Mouse (Mus musculus): ENCODE results near the gene Ccrl2. TPM values are rescaled to one million over a fixed set of nuclear protein-coding genes. Genes with fewer than 3 reads are reported as not detected.

Gene Ccrl2
- polyA plus RNA-seq, 1 experiment from 2014 or later = 0.89 TPM

GRCm38 (mm10) chr9:111056519-111056797 is 861 bp downstream of the Ccrl2 start:
- DNase-seq (ENCODE audit: low spot score) = no peak
- no peaks in the 10 kb centered on the region for H3K36me3 ChIP-seq
- WGBS = 39% methylated on average over 11 of the region's 11 CpGs
- H3K4me3 ChIP-seq = peak overlapping the region; percentile 1; the same call in 1 of the 2 replicates
- no peaks in the 10 kb centered on the region for H3K9me3 ChIP-seq (replicated peaks)
- no peaks in the 10 kb centered on the region for H3K27me3 ChIP-seq (ENCODE audit: low read depth, poor library complexity, severe bottlenecking)
- H3K27ac ChIP-seq (replicated peaks) = peak overlapping the region; percentile 55
- H3K4me1 ChIP-seq = peaks cover 14% of the 10 kb centered on the region

DNA sequence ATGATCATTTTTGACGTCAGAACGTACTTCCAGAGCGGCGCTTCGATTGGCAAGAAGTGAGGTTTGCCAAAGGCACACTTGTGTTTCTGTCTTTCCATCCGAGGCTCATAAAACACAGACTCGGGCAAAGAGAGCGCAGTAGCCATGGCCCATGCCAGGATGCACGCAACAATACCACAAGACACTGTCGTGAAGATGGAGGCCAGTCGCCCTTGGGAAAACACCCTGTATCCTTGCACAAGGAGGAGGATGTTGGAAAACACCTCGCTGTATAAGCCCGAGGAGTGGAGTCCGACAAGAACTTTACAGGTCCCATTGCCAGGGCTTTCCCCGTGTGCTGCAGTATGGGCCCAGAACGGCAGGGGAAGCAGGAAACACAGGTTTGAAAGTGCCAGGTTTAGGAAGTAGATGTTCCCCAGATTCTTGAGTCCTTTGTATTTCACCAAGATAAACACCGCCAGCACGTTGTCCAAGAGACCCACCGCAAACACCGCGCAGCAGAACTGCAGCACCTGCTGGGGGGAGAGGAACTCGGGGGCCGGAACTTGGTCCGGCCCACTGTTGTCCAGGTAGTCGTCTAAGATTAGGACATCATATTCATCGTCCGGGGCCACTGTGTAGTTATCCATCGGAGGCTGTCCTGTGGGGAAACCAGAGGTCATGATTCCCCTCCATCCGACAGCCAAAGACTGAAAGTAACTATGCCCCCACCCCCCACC is 1.4 kb downstream of the Ccrl2 start:
- H3K4me3 ChIP-seq = peak overlapping the region; percentile 1; the same call in 1 of the 2 replicates
- H3K36me3 ChIP-seq = no peaks in the 10 kb centered on the region
- no peaks in the 10 kb centered on the region for H3K9me3 ChIP-seq (replicated peaks)
- no peak for DNase-seq (ENCODE audit: low spot score)
- peaks cover 14% of the 10 kb centered on the region for H3K4me1 ChIP-seq
- H3K27ac ChIP-seq (replicated peaks) = peak overlapping the region; percentile 55
- WGBS = 81% methylated on average over 29 of the region's 29 CpGs
- H3K27me3 ChIP-seq (ENCODE audit: low read depth, poor library complexity, severe bottlenecking) = no peaks in the 10 kb centered on the region

DNA sequence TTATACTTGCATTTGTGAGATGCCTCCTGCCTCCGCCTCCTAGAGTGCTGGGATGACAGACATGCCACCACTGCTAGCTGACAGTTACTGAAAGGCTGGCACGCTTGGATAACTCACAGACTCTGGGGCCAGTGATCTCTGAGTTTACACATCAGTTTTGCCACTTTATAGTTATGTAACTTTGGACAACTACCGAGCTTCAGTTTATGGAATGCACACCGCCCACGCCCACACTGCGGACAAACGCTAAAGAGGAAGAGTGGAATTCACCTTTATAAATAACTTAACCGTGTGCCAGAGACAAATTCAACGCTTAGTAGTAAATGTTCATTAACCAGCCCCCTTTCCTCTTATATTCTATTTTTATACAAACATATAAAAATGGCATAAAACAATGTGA is 2.4 kb downstream of the Ccrl2 start:
- WGBS = 94% methylated on average over 9 of the region's 9 CpGs
- no peaks in the 10 kb centered on the region for H3K9me3 ChIP-seq (replicated peaks)
- H3K27me3 ChIP-seq (ENCODE audit: low read depth, poor library complexity, severe bottlenecking) = no peaks in the 10 kb centered on the region
- no peak for DNase-seq (ENCODE audit: low spot score)
- H3K36me3 ChIP-seq = no peaks in the 10 kb centered on the region
- H3K27ac ChIP-seq (replicated peaks) = no peak overlapping the region
- no peak overlapping the region for H3K4me3 ChIP-seq
- peaks cover 14% of the 10 kb centered on the region for H3K4me1 ChIP-seq

GRCm38 (mm10) chr9:111048452-111048851 is 8.9 kb downstream of the Ccrl2 start:
- Histone ChIP-seq H3K4me1 (no peaks in the 10 kb centered on the region), H3K4me3 (no peak overlapping the region), H3K27me3 (ENCODE audit: low read depth, poor library complexity, severe bottlenecking) (no peaks in the 10 kb centered on the region), H3K27ac (replicated peaks) (no peak overlapping the region), H3K9me3 (replicated peaks) (no peaks in the 10 kb centered on the region), H3K36me3 (no peaks in the 10 kb centered on the region)
- WGBS = 89% methylated on average over 3 of the region's 3 CpGs
- no peak for DNase-seq (ENCODE audit: low spot score)

GRCm38 (mm10) chr9:111047266-111047665 is 10.1 kb downstream of the Ccrl2 start:
- H3K36me3 ChIP-seq = no peaks in the 10 kb centered on the region
- WGBS = 96% methylated on average over 5 of the region's 5 CpGs
- no peaks in the 10 kb centered on the region for H3K4me1 ChIP-seq
- H3K27me3 ChIP-seq (ENCODE audit: low read depth, poor library complexity, severe bottlenecking) = no peaks in the 10 kb centered on the region
- no peak overlapping the region for H3K4me3 ChIP-seq
- no peak overlapping the region for H3K27ac ChIP-seq (replicated peaks)
- no peaks in the 10 kb centered on the region for H3K9me3 ChIP-seq (replicated peaks)
- no peak for DNase-seq (ENCODE audit: low spot score)

GRCm38 (mm10) chr9:111046222-111046621 is 11.1 kb downstream of the Ccrl2 start:
- no peaks in the 10 kb centered on the region for H3K9me3 ChIP-seq (replicated peaks)
- no peaks in the 10 kb centered on the region for H3K36me3 ChIP-seq
- H3K4me1 ChIP-seq = no peaks in the 10 kb centered on the region
- no peak for DNase-seq (ENCODE audit: low spot score)
- H3K4me3 ChIP-seq = no peak overlapping the region
- WGBS = 84% methylated on average over 3 of the region's 3 CpGs
- H3K27ac ChIP-seq (replicated peaks) = no peak overlapping the region
- H3K27me3 ChIP-seq (ENCODE audit: low read depth, poor library complexity, severe bottlenecking) = no peaks in the 10 kb centered on the region

GRCm38 (mm10) chr9:111042266-111042665 is 15.1 kb downstream of the Ccrl2 start:
- Histone ChIP-seq H3K27ac (replicated peaks) (no peak overlapping the region), H3K36me3 (no peaks in the 10 kb centered on the region), H3K4me3 (no peak overlapping the region), H3K9me3 (replicated peaks) (no peaks in the 10 kb centered on the region), H3K4me1 (no peaks in the 10 kb centered on the region), H3K27me3 (ENCODE audit: low read depth, poor library complexity, severe bottlenecking) (no peaks in the 10 kb centered on the region)
- 87% methylated on average over 5 of the region's 5 CpGs for whole genome bisulfite sequencing
- no peak for DNase-seq (ENCODE audit: low spot score)

- Histone ChIP-seq H3K9me3 (replicated peaks) (no peaks in the 10 kb centered on the region), H3K4me1 (no peaks in the 10 kb centered on the region), H3K4me3 (no peak overlapping the region), H3K27me3 (ENCODE audit: low read depth, poor library complexity, severe bottlenecking) (no peaks in the 10 kb centered on the region), H3K27ac (replicated peaks) (no peak overlapping the region), H3K36me3 (no peaks in the 10 kb centered on the region)
- DNase-seq (ENCODE audit: low spot score) = no peak
- WGBS = 92% methylated on average over 4 of the region's 4 CpGs
Measured at GRCm38 (mm10) chr9:111039966-111040365, 17.4 kb downstream of the Ccrl2 start.

DNA sequence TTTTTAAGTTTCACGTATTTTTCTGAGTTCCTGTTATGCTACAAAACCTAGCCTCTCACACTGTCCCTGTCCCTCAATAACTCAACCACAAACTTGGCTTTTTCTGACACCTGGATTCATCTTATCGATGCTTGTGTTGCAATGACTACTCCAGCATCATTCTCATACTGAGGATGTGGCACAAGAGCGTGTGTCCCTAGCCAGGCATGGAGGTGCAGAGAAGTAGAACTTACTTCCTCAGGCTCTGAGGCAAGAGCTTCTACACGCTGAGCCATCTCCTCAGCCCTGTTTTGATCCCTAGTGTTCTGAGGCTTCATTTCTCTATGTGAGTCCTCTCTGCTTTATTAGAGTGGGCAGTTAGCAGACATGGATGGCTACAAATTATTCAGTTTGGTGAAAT is 23.6 kb downstream of the Ccrl2 start:
- no peaks in the 10 kb centered on the region for H3K4me1 ChIP-seq
- WGBS = 87% methylated on average over 4 of the region's 4 CpGs
- no peaks in the 10 kb centered on the region for H3K36me3 ChIP-seq
- no peaks in the 10 kb centered on the region for H3K9me3 ChIP-seq (replicated peaks)
- no peak overlapping the region for H3K4me3 ChIP-seq
- H3K27ac ChIP-seq (replicated peaks) = no peak overlapping the region
- no peaks in the 10 kb centered on the region for H3K27me3 ChIP-seq (ENCODE audit: low read depth, poor library complexity, severe bottlenecking)
- DNase-seq (ENCODE audit: low spot score) = no peak

DNA sequence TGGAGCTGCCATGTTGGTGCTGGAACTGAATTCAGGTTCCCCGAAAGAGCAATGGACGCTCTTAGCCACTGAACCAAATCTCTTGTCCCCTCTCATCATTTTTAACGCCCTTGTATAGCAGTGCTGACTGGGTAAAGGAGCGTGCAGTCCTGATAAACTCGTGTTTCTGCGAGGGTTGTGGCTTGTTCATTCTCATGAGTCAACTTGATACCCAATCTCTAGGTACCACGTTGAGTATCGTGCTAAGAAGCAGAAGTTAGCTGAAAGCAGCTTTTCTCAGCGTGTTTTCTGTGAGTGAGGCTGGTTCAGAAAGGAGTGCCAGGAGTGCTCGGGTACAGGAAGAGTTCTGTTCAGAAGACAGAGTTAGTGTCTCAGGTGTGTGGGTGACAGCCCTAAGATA is 30.5 kb downstream of the Ccrl2 start:
- DNase-seq (ENCODE audit: low spot score) = no peak
- H3K36me3 ChIP-seq = no peaks in the 10 kb centered on the region
- H3K4me1 ChIP-seq = no peaks in the 10 kb centered on the region
- H3K9me3 ChIP-seq (replicated peaks) = no peaks in the 10 kb centered on the region
- no peaks in the 10 kb centered on the region for H3K27me3 ChIP-seq (ENCODE audit: low read depth, poor library complexity, severe bottlenecking)
- no peak overlapping the region for H3K4me3 ChIP-seq
- WGBS = 89% methylated on average over 10 of the region's 10 CpGs
- no peak overlapping the region for H3K27ac ChIP-seq (replicated peaks)

DNA sequence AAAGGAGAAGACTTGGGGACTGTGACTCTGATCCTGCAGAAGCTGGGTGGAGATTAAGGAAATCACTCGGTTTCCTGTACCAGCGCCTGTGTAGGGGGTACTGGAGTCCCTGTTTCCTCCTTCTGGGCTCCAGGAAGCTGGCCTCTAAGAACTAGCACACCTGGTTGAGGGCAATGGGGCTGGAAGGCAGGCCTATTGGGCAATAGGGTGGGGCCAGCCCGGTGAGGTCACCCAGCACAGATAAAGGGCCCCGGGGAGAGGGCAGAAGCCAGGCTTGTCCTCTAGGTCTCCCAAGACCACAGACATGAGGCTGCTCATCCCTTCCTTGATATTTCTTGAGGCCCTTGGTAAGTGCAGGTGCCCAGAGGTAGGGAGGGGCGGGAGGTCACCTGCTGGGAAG is 38.3 kb downstream of the Ccrl2 start, which contains the start of gene Ltf:
Ltf (plus strand) TSS at position 250 of the 400 bp plus-strand sequence.
- 82% methylated on average over 5 of the region's 5 CpGs for WGBS
- Histone ChIP-seq H3K27ac (replicated peaks) (0 out of 2 replicates have a peak within 1 kb of the TSS, but pooled peaks have one; percentile 23), H3K4me1 (no peaks in the 10 kb centered on the region), H3K27me3 (ENCODE audit: low read depth, poor library complexity, severe bottlenecking) (no peaks in the 10 kb centered on the region), H3K4me3 (no peak within 1 kb of the TSS), H3K36me3 (no peaks in the 10 kb centered on the region), H3K9me3 (replicated peaks) (no peaks in the 10 kb centered on the region)
- DNase-seq (ENCODE audit: low spot score) = no peak

- no peaks in the 10 kb centered on the region for H3K4me1 ChIP-seq
- no peak overlapping the region for H3K4me3 ChIP-seq
- no peak for DNase-seq (ENCODE audit: low spot score)
- H3K36me3 ChIP-seq = no peaks in the 10 kb centered on the region
- H3K9me3 ChIP-seq (replicated peaks) = no peaks in the 10 kb centered on the region
- no peaks in the 10 kb centered on the region for H3K27me3 ChIP-seq (ENCODE audit: low read depth, poor library complexity, severe bottlenecking)
- no peak overlapping the region for H3K27ac ChIP-seq (replicated peaks)
- 80% methylated on average over 4 of the region's 4 CpGs for WGBS
Measured at GRCm38 (mm10) chr9:111015658-111016057, 41.7 kb downstream of the Ccrl2 start.

- H3K9me3 ChIP-seq (replicated peaks) = no peaks in the 10 kb centered on the region
- 83% methylated on average over 3 of the region's 3 CpGs for WGBS
- no peak overlapping the region for H3K4me3 ChIP-seq
- H3K4me1 ChIP-seq = no peaks in the 10 kb centered on the region
- H3K27ac ChIP-seq (replicated peaks) = no peak overlapping the region
- H3K27me3 ChIP-seq (ENCODE audit: low read depth, poor library complexity, severe bottlenecking) = no peaks in the 10 kb centered on the region
- H3K36me3 ChIP-seq = no peaks in the 10 kb centered on the region
- no peak for DNase-seq (ENCODE audit: low spot score)
Measured at GRCm38 (mm10) chr9:111012041-111012440, 45.3 kb downstream of the Ccrl2 start.

DNA sequence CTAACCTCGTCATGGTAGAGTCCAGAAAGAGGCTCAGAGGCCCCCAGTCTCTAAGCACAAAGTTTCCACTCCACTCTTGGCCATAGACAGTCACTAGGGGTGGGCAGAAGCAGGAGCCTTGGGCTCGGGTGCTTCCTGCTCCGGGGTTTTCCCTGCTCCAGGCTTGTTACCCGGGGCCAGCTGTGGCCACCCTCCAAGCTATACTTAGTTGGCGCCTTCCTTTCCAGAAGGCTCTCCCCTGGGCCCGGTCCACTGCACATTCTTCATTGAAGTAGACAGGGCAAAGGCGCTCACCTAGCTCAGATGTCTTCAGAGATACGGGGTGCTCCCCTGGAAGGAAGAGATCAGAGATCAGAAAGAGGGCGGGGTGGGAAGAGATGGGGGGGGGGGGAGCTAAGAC is 45.8 kb downstream of the Ccrl2 start:
- WGBS = 87% methylated on average over 9 of the region's 9 CpGs
- DNase-seq (ENCODE audit: low spot score) = no peak
- no peaks in the 10 kb centered on the region for H3K27me3 ChIP-seq (ENCODE audit: low read depth, poor library complexity, severe bottlenecking)
- no peak overlapping the region for H3K4me3 ChIP-seq
- H3K27ac ChIP-seq (replicated peaks) = no peak overlapping the region
- H3K36me3 ChIP-seq = no peaks in the 10 kb centered on the region
- H3K4me1 ChIP-seq = no peaks in the 10 kb centered on the region
- no peaks in the 10 kb centered on the region for H3K9me3 ChIP-seq (replicated peaks)
